Mouse (Mus musculus): ENCODE results near the gene Gm49416. TPM values are rescaled to one million over a fixed set of nuclear protein-coding genes. Genes with fewer than 3 reads are reported as not detected.
"Not testable (repeated sequence)": the region's sequence is repeated elsewhere in the genome, so short reads cannot be mapped to it uniquely, and the experiment has no call there.

The Gm49416 gene
- total RNA-seq (2021) = 6.0 TPM in 1 of 2 replicates, not detected in the other
- long read RNA-seq, experiment 1 = 0 reads
- long read RNA-seq, experiment 2, partial matches to known transcripts = 0 of 3 reads
- long read RNA-seq, experiment 2, other reads (novel, unspliced or antisense) = 3 of 3 reads

DNA sequence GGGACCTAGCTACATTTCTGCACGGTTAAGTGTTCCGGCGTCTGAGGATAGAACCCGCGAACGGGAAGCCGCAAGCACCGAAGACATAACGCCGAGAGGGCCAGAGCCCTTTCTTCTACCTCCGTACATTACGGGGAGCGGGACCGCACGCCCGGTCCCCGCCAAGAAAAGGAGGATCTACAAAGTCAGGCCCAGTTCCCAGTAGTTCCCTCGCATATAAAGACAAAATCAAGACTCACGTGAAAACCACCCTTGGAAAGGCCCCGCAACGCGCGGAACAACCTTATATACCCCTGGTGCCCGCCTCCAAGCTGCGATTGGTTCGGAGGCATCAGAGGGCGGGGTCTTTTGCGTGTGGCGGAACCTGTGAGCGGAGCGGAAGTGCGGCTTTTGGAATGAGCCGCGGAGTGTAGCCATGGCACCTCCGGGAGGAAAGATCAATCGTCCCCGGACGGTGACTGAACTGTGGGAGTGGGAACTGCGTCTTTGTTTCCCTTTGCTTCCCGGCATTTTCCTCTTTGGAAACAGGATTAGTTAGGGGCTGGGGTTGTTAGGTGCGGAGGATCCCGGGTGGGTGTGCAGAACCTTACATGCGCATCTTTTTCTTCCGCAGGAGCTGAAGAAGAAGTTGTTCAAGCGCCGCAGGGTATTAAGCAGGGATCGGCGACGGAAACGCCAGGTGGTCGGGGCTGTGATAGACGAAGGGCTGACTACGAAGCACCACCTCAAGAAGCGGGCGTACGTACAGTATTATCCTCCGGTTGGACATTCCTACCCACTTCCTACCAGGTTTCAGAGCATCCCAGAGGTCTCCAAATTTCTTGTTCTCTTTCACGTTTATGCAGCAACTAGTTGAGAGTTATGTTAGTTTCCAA is at the start of gene Gm49416, which contains the start of gene 1810009A15Rik:
Gm49416 (plus strand) TSS at position 416 of the 875 bp plus-strand sequence.
1810009A15Rik (plus strand) TSS at position 343 of the 875 bp plus-strand sequence.
- peak; percentile 98 for DNase-seq

DNA sequence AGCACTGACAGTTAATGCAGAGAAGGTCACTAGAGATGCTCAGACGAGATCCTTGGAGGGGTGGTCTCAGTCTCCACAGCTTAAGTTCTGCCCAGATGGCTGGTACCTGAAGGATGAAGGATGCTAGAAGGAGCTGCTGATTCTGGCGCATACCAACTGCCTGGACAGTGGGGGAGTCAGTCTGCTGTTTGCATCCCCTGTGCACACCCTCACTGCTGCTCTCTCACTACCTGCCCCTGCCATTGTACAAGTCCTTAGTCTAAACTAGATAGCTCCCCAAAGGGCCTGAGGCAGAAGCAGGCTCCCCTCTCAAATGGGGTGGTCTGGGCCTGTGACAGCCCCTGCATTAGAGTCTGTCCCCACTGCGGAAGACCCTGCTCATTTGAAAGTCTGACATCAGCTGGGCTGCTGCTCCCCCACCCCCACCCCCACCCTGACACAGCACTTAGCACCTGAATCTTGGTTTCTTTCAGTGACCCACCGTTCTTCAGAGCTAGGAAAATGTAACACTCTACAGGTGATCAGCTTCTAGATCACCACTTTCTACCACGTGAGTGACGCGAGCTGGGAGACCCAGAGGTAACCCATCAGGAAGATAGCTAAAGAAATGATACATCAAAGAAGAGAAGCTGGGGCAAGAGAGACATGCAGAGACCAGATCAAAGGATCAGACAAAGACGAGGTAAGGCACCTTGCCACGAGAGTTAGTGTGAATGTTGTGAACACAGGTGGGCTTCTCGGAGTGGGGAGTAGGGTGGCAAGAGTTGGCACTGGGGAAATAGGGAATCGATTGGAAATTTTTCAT is 49.4 kb upstream of the Gm49416 start, which contains the start of gene Gng3:
Gng3 (minus strand) TSS at position 92 of the 805 bp plus-strand sequence.
- no peak for DNase-seq

- DNase-seq = peak; percentile 88
Measured at GRCm38 (mm10) chr19:8839908-8840791, 48.6 kb upstream of the Gm49416 start.

DNA sequence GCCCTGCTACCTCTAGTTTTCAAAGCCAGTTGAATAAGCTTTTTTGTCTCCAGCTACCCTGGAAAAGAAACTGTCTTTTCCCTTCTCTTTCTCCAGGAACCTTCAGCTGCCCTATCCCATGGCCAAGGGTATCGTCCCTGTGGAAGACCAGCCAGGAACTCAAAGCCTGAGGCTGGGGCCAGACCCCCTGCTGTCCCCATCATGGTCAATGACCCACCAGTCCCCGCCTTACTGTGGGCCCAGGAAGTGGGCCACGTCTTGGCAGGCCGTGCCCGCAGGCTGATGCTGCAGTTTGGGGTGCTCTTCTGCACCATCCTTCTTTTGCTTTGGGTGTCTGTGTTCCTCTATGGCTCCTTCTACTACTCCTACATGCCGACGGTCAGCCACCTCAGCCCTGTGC is 47.7 kb upstream of the Gm49416 start:
- DNase-seq = no peak

DNA sequence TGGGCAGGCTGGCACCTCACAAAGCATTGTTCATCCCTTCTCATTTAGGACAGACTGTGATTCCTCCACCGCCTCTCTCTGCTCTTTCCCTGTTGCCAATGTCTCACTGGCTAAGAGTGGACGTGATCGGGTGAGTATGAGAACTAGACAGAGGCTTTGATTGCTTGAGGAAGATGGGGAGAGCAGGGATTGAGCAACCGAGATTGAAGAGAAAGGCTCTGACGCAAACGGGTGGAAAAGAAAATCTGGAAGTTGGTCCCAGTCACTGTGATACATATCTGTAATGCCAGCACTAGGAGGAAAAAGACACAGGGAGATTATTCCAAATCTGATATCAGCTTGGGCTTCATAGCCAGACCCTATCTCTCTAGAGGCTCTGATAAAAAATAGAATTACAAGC is 45.8 kb upstream of the Gm49416 start:
- DNase-seq = no peak

DNA sequence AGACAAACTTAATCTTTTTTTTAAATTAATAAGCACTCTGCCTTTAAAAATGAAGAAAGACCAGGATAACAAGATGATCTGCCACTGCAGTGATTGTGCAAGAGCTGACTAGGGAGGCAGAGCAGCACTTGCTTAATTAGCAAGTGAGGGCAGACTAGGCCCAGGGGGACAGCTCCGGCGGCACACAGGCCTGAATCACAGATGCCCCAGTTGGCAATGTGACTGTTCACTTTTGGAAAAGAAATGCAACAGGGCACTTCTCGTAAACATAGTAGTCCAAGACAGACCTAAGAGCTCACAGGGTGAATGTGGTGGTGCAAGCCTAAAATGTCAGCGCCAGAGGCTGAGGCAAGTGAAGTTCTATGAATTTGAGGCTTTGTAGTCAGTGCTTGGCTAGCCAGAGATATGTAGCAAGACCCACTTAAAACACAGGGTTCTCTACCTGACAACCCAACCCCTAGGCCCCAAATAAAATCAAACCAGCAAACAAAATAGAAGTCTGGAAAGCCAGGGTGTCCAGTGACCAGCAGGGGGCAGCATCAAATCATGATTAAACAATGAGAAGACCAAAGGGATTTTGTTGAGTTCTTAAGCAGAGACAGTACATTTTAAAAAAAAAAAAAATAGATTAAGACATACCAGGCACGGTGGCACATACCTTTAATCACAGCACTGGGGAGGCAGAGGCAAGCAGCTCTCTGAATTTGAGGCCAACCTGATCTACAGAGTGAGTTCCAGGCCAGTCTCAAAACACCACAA is 44.2 kb upstream of the Gm49416 start:
- peak; percentile 91 for DNase-seq

- no peak for DNase-seq
Measured at GRCm38 (mm10) chr19:8848356-8848755, 40.4 kb upstream of the Gm49416 start.

GRCm38 (mm10) chr19:8850402-8850901 is 38.3 kb upstream of the Gm49416 start, which contains the start of gene Lrrn4cl:
Lrrn4cl (plus strand) TSS chr19:8850768.
- peak; percentile 72 for DNase-seq

- DNase-seq = peak; percentile 36
Measured at GRCm38 (mm10) chr19:8851639-8852038, 37.1 kb upstream of the Gm49416 start.

DNA sequence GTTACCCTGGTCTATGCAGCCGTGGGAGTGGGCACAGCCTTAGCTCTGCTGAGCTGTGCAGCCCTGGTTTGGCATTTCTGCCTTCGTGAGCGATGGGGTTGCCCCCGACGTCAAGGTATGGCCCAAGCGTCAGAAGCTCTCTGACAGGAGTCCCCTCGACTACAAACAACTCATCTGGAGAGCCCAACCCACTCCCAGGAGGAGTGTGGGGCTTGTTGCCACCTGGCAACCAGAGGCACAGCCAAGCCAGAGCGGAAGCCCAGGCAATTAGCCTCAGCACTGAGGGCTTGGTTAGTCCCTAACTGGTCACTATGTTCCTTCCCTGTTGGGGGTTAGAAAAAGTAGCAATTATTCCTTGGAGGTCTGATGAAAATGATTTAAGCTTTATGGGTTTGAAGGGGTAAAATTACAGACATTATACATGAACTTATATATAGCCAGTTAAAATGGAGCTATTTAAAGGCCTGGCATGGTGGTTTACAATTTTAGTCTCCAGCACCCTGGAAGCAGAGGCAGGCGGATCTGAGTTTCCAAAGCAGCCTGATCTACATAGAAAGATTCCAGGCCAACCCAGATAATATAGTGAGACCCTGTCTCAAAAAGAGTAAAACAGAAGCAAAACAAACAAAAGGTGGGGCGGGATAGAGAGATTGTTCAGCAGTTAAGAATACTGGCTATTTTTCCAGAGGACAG is 36.3 kb upstream of the Gm49416 start:
- peak; percentile 42 for DNase-seq

DNA sequence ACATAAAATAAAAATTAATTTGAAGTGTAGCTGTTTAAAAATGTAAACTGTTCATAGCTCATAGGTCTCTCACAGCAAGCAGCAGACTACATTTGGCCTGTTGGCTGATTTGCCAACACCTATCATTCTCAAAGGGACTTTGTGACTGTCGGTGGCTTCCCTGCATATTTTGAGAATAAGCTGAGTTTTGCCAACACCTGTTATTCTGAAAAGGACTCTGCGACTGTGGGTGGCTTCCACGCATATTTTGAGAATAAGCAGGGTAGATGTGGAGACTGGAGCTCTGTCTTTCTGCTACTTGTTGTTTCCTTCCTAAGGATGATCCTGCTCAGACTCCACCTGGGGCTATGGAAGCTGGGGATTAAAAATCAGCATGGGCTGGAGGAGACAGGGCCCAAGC is 35.6 kb upstream of the Gm49416 start:
- DNase-seq = no peak

DNA sequence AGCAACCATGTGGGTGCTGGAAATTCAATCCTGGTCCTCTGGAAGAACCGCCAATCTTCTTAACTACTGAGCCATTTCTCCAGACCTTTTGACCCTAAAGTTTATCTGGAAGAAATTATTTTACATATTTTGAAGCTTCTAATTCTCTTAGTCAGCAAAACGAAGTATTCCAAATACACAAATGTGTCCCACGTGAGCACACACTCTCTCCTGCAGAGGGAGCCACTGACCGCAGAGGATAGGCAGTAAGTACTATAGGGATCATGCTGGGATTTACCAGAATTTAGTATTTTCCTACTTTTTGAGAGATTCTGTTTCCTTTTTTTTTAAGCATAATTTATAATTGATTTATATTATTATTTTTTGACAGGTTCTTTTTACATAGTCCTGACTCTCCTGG is 31.0 kb upstream of the Gm49416 start:
- DNase-seq = peak; percentile 84

GRCm38 (mm10) chr19:8859018-8859417 is 29.7 kb upstream of the Gm49416 start:
- DNase-seq = no peak

GRCm38 (mm10) chr19:8864265-8864664 is 24.5 kb upstream of the Gm49416 start:
- DNase-seq = no peak

DNA sequence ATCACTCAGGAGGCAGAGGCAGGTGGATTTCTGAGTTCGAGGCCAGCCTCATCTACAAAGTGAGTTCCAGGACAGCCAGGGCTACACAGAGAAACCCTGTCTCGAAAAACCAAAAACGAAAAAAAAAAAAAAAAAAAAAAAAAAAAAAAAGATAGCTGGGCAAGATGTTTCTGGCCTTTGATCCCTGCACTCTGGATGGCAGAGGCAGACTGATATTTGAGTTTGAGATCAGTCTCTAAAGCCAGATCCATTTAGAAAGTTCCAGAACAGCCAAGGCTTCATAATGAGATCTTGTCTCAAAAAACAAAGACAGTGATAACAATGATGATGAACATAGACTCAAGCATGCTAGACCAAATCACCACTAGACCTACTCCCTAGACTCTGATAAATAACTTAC is 18.3 kb upstream of the Gm49416 start:
- DNase-seq = not testable (repeated sequence)

DNA sequence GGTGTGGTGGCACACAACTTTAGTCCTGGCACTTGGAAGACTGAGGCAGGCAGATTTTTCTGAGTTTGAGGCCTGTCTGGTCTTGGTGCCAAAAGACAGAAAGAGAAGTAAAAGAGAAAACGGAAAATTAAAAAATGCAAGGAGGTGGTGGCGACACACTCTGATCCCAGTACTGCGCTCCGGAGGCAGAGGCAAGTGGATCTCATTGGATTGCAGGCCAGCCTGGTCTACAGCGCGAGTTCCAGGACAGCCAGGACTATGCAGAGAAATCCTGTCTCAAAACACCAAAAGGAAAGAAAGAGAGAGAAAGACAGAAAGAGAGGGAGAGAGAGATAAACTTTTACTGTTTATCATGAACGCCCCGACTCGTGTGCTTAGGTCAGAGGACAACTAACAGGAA is 17.9 kb upstream of the Gm49416 start:
- DNase-seq = peak; percentile 25

DNA sequence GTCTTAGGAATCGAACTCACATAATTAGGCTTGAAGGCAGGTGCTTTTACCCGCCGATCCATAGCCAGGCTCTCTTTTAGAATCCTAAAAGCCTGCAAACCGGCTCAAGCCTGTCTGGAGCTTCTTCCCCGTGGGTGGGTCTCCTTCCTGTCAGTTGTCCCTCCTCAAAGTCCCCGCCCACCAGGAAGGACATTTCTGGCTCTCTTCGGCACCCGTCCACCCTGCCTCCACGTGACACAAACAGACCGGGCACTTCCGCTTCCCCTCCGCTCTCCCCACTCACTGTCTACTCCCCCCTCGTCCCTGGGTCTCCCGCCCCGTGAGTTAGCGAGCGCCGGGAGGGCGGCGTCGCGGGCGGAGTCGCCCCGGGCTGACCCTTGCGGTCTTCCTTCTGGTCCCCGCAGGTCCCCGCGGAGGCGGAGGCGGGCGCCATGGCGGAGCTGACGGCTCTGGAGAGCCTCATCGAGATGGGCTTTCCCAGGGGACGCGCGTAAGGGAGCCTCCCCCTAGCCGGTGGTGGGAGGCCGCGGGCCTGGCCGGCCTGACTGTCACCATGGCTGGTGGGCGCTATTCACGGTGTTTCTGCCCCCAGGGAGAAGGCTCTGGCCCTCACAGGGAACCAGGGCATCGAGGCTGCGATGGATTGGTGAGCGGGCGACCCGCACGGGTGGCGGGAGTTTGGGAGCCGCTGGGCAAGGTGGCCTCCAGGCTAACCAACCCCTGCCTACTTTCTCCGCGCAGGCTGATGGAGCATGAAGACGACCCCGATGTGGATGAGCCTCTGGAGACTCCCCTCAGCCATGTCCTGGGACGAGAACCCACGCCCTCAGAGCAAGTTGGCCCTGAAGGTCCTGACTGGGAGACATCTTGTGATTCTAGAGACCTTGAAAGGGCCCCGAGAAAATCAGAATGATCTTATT is 17.2 kb upstream of the Gm49416 start, which contains the start of gene Ubxn1:
Ubxn1 (plus strand) TSS at position 230 of the 920 bp plus-strand sequence.
- peak; percentile 99 for DNase-seq

GRCm38 (mm10) chr19:8872266-8872840 is 16.4 kb upstream of the Gm49416 start:
- DNase-seq = no peak

All from adrenal gland, postnatal 14 days (tissue).